ENCODE assay signal across 11 mouse cellular contexts in genomic region chr4:57632386-57632785, GRCm38 (mm10).
"Had no signal": no experiment of that assay in that cellular context is flagged by ENCODE, and none has a peak within 500 bp of the region (broad histone marks: within the 10 kb centered on the region; RNA-seq: fewer than 3 reads in every experiment).

No protein-coding gene starts in this region.

- H3K4me2 ChIP-seq: limb, embryonic 13.5 days; neural tube, embryonic 15.5 days had no signal

- H3K9ac ChIP-seq: limb, embryonic 13.5 days; liver, embryonic 14.5 days; neural tube, embryonic 15.5 days had no signal

- H3K27me3 ChIP-seq: limb, embryonic 13.5 days; neural tube, embryonic 15.5 days had no signal

- H3K4me3 ChIP-seq: limb, embryonic 13.5 days; myocyte; neural tube, embryonic 15.5 days had no signal

- H3K9me3 ChIP-seq: limb, embryonic 13.5 days; neural tube, embryonic 15.5 days had no signal

- H3K36me3 ChIP-seq: limb, embryonic 13.5 days; neural tube, embryonic 15.5 days had no signal

- H3K27ac ChIP-seq: limb, embryonic 13.5 days; liver, embryonic 14.5 days; neural tube, embryonic 15.5 days; stomach, postnatal 0 days had no signal

- DNase-seq: kidney, postnatal 25 days; layer of hippocampus, adult 9-11 months; layer of hippocampus, postnatal 36 days; lung, adult 18-20 months; midbrain, embryonic 14.5 days; thymus, postnatal 4 days had no signal
